Mouse (Mus musculus) megakaryocyte, adult 5-6 weeks (primary cell): Measurements from ENCODE around the gene Rnaseh2a. TPM values are rescaled to one million over a fixed set of nuclear protein-coding genes. Genes with fewer than 3 reads are reported as not detected.

ENCODE experiments used
- ATAC-seq: 2 replicates; pipeline ENCODE4 v1.8.0; 2016; ENCODE audit warnings: mild to moderate bottlenecking, inconsistent platforms; ENCODE audit not compliant: poor library complexity, severe bottlenecking
- total RNA-seq, 2 experiments: library from RNA; stranded (forward) in 1 of 2; stranded (reverse) in 1 of 2; fragments of 153-499, 151-499 nt in 1 of 2; fragments of 221-1000, 200-1000 nt in 1 of 2; gene quantifications; 2 replicates each; pipeline versions ENCODE4 v1.2.3 to v1.2.4; 2015 to 2017

Gene Rnaseh2a
- total RNA-seq, 2 experiments from 2014 or later, result 49.0 to 75.8 TPM

DNA sequence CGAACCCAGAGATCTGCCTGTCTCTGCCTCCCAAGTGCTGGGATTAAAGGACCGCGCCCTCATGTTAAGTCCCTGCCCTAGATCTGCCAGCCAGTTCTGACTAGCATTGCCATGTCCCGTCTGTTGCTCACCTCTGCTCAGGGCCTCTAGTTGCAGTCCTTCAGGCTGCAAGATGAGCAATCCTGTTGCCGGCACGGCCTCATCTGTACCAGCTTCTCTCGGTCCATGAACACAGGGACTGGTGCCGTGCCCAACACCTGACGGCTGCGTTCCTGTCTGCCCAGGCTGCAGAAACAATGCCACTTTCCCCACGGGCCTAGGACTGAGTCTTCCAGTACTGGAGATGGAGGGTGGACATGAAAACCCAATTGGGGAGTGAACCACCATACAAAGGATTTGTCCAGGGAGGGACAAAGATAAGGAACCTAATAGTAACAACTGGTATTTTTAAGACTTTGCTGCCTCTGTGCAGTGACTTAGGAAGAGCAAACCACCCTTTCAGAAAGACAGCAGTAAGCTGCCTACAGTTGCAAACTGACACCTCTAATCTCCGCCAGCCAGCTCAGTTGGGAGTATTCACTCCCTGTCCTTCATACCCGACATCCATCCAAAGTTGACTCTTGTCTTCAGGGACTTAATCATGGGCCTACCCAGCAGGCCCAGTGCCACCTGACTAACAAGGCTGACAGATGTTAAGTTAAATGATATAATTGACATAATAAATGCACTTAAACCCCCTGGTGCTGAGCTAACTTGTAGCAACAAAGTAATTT lies 1.8 kb downstream of the Rnaseh2a start:
- ATAC-seq, result no peak

DNA sequence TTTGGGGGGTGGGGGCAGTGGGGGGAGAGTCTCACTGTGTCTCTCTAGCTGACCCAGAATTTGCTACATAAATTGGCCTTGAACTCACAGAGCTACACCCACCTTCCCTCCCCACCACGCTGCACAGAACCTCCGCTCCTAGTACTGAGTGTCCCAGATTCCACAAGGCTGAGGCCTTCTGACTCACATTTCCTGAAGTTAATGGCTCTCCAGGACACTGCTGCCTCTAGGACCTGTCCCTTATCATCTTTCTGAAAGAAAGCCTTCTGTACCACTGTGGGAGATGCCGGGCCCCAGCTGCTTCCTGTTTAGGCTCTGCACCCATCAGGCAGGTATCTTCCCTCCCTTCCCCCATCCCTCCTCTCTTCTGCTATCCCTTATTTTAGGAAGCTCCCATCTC lies 3.0 kb downstream of the Rnaseh2a start:
- no peak for ATAC-seq

DNA sequence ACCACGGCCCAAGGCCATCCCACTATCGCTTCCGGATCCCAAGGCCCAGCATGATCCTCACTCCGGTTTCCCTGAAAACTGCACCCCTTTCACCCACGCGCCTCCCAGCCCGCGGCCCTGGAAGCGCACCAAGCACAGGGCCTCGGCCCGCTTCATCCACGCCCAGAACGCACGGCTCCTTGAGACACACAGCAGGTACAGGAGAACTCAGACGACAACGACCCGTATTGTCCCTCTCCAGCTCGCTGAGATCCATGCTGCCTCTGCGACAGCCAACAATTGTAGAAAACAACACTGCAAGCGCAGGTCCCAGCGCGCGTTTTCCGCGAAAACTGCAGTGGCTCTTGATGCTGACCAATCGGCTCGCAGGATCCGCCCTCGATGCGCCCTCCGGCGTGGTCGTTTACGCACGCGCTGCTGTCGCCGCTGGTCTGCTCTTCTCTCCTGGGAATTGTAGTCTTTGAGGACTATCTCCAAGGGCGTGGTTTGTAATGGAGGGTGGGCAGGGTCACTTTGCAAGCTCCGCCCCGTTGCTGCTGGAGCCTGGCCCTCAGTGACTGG lies 3.8 kb downstream of the Rnaseh2a start:
- ATAC-seq, result peak; percentile 87

DNA sequence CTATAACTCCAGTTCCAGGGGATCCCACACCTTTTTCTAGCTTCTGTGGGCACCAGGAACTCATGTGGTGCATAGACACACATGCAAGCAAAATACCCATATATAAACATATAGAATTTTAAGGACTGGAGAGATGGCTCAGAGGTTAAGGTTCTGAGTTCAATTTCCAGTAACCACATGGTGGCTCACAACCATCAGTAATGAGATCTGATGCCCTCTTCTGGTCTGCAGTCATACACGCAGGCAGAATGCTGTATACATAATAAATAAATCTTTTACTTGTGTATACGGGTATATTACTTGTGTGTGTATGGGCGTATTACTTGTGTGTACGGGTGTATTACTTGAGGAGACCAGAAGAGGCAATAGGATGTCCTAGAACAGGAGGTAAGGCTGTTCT lies 5.6 kb downstream of the Rnaseh2a start:
- no peak for ATAC-seq

DNA sequence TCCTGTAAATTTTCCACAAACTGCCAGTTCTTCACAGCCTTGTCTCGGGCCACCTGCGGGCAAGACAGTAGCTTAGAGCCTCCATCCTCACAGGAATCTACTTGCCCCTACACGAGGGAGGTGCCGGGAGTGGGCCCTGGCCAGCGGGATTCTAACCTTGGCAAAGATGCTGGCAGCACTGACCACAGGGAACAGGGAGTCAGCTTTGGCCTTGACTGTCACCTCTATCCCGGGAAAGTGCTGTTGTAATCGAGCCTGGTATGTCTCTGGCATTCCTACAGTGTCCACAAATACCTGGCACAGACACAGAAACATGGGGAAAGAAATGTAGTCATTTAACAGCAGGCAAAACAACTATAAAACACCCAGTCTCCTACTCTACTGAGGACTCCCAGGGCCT lies 9.8 kb downstream of the Rnaseh2a start:
- no peak for ATAC-seq

DNA sequence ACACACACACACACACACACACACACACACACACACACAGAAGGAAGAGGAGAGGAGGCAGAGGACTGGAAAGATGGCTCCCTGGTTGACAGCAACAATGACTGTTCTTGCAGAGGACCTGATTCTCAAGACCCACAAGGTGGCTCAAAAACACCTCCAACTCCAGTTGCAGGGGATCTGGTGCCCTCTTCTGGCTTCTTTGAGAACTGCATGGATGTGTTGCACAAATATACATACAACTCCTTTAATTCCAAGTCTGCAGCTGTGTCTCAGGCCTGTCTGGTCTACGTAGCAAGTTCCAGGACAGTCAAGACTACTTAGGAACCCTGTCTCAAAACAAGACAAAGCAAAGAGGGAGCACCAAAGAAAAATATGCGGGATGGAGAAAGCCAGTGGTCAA lies 12.8 kb downstream of the Rnaseh2a start:
- ATAC-seq, result peak; percentile 68

DNA sequence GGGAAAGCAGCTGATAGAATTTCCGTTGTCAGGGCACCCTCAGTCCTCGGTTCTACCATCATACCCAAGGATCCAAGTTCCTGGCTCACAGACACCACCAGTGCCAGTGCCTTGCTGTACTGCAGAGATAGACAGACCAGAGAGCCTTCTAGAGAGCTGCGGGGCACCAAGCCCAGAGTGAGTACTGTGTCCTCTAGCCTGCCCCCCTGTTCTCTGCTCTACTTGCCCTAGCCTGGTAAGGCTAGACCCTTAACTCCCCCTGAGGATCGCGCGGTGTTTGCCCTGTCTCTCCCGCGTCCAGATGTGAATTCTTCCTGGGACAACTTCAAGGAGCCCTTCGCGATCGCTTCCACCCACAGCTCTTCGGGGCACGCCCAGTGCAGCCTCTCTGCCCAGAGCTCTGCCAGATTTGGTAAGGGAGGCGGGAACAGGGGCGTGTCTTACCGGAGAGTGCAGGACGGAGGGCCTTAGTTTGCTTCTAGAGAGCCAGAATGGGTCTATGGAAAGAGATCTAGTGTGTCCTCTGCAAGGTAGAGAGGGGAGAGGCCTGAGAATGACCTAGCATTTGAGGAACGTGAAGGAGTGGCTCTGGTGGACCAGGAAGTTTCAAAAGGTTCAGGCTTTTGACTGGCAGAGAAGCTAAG lies 16.8 kb downstream of the Rnaseh2a start:
- peak; percentile 93 for ATAC-seq

DNA sequence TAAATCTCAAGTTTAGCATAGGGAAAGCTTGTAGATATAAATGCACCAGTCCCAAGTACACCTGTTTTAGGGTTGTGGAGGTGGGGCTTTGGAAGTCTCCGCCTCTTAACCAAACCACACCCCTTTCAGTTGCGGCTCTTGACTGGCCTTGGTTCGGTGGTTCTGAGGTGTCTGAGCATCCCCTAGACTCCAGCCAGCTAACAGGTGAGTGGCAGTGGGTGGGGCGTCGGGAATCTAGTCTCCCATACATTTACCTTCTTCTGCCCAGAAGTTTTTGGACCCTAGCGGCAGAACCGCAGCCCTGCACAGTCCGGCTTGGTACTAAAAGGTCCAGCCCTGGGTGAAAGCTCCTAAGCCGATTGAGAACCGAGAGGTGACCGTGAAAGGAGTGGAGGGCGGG lies 19.8 kb downstream of the Rnaseh2a start:
- no peak for ATAC-seq

DNA sequence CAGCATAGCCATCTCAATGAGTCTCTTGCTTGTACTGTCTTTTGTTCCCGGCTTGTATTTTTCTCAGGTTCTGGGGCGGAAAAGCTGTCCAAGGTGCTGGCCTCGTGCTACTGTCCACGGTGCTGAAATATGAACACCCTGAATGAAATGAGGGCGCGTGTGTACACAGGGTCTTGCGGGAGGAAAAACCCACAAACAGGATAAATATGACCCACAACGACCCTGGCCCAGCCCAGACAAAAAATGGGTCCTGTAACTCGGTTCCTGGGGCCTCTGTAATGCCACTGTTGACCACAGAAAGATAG lies 22.4 kb downstream of the Rnaseh2a start:
- ATAC-seq, result 0 out of 2 replicates have a peak, but pooled peaks have one; percentile 47

DNA sequence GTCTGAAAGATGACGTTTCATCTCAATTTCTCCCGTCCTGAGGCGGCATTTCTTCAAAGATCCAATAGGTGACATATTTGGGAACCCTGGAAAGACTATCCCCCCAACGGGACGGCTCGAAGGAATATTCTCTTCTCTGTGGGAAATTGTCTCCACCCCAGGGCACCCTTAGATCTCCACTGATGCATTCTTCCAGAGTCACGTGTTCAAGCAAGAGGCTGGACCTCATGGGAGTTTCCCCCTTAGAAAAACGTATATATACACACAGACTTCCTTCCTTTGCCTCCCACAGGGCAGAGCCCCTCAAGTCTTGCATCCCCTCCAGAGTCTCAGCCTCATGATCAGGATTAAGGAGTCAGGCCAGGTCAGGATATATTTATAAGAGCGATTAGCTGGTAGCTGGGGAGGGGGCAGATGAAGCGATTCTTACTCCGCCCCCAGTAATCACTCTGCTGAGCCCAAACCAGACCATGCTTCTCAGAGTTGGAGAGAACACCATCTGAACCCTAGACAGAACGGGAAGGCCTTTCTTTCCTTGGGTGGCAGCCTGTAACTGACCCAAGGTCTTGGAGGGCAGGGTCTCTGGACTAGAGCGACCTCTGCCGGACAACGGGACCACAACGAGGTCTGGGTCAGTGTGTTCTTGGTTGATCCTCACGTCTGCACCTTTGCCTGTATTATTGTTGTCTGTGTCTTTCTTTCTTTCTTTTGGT lies 22.9 kb downstream of the Rnaseh2a start, which contains the start of gene Rtbdn:
Rtbdn (plus strand) TSS at position 464 of the 713 bp plus-strand sequence.
- ATAC-seq, result peak; percentile 35; the same call in 1 of the 2 replicates

DNA sequence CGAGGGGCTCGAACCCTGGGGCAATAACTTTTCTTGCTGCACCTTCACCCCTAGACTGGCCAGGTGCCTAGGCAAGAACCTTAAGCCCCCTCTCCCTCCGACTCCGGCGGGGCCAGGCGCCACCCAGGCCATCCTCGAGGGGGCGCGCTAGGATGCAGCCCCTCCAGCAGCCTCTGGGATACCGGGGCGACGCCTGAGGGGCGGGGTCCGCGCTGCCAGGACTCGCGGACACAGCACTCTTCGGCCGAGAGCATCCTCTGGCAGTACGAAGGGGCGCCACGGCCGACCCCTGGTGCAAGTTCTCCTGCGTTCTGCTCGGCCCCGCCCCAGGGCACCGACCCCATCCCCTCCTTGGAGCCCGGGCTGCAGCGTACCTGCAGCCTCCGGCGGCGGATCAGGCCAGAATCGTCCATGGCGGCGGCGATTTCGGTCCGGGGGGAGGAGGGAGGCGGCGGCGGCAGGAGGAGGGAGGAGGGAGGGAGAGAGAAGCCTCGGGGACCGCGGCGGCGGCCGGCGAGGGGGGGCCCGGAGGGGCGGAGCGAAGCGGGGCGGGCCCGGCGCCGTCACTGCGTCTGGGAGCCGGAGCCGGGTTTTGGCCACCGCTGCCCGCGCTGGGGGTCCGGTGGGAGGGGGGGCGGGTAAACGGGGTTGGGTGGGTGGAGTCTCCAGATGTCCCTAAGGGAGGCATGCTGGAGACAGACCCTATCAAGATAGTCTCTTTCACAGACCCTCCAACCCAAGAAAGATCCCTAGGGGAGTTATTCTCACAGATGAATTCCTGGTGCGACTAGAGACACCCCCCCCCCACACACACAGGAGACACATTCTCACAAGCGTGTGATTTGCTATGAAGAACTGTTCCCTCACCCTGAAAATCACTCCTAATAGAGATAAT lies 23.7 kb downstream of the Rnaseh2a start:
- no peak for ATAC-seq

DNA sequence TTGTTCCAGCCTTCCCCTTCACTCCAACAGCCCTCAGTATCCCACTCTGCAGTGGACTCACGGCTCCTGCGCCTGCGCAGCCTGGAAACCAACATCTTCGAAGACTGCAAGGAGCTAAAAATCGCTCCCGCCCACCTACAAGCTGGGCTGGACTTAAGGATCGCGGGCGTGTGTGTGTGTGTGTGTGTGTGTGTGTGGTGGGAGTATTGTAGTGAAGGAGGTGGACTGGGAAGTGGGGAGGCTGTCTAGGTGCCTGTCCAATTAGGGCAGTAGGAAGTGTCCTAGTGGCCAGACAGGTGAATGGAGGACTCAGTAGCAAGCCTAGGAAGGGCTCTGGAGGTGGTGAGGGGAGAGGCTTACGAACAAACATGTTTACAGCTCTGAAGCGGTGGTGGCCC lies 24.3 kb downstream of the Rnaseh2a start:
- no peak for ATAC-seq

DNA sequence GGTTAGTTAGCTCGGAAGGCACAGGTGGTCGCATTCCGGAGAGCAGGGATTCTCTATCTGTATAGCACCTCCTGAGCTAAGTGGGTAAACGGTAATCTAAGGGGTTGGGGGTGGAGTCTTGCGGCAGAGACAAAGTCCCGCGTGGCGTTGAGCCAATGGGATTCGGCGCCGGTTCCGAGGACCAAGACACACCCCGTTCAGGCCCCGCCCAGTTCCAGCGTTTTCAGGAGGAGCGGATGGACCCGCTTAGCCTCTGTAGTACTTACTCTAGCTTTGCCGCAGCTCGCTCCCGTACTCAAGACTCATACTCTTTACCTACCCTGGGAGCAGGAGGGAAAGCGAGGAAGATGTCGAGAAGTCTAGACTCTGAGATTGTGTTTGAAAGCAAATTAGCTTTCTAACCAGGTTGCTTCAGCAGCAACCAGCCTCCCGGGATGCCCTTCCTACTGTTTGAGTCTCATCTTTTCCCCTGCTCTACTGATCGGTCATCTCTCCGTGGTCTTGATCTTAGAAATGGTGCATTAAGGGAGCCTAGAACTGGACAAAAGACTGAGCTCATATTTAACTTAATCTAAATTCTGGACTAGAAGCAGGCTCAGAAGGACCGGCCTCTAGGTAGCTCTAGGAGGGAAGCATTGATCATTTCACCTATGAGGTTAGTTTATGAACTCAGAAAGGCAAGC lies 24.9 kb downstream of the Rnaseh2a start:
- ATAC-seq, result peak; percentile 47

DNA sequence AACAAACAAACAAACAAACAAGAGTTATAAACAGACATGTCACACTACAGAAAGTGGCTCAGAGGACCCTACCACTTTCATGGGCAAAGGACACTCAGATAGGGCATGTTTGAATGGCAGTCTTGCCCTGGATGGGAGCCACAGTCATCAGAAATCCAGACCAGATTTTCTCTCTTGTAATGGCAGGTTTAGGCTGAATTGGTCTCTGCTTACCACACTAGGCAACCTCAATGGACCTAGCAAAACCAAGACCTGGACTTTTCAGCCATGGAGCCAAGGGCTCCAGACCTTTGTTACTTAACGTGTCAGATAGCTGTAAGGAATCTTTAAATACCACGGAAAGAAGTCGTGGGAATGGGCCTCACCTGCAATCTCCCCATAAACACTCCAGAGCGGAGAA lies 25.9 kb downstream of the Rnaseh2a start:
- no peak for ATAC-seq

DNA sequence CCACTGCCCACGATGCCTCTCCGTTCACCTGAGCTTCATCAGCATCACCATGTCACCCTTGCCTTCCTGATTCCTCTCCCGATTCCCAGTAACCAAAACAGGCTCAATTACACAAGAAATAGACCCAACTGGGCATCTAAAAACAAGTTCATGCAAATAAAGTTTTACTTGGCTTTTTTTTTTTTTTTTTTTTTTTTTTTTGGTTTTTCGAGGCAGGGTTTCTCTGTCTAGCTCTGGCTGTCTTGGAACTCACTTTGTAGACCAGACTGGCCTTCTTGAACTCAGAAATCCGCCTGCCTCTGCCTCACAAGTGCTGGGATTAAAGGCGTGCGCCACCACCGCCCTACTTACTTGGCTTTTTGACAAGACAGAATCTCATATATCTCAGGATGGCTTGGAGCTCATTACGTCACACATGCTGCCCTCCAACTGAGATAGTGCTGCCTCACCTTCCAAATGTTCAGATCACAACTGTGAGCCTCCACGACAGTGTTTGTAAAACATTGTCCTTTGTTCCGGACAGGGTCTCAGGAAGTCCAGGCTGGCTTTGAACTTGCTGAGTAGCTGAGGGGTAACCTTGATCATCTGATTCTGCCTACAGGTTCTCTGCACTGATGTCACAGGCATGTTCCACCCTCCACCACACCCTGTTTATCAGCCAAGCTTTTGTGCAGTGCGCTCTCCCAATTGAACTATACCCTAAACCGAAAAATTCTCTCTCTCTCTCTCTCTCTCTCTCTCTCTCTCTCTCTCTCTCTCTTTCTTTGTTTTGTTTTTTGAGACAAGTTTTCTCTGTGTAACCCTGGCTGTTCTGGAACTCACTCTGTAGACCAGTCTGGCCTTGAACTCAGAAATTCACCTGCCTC lies 31.7 kb downstream of the Rnaseh2a start:
- no peak for ATAC-seq

DNA sequence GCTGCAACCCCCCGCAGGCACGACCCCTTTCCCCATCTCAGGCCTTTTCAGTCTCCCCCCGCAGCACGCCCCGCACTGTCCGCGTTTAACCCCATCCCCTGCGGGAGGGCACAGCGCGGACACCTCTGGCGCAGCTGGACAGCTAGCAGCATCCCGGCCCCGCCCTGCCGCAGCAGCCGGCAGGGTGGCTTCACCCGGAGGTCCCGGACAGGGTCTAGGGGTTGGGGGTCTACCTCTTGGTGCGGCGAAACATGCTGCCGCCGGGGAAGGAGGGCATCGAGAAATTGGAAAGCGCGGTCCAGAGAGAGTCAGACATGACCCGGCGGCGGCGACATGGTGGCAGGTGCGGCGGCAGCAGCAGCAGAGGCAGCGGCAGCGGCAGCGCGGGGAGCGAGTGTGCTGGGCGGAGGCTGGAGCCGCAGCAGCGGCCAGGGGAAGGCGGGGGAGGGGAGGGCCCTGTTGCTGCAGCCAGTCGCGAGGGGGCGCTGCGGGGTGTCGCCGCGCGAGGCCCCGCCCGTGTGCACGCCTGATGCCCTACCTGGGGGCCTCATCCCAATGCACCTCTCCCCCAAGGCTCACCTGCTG lies 32.5 kb downstream of the Rnaseh2a start, which contains the start of gene Mast1:
Mast1 (minus strand) TSS at position 398 of the 585 bp plus-strand sequence.
- ATAC-seq, result peak; percentile 89

DNA sequence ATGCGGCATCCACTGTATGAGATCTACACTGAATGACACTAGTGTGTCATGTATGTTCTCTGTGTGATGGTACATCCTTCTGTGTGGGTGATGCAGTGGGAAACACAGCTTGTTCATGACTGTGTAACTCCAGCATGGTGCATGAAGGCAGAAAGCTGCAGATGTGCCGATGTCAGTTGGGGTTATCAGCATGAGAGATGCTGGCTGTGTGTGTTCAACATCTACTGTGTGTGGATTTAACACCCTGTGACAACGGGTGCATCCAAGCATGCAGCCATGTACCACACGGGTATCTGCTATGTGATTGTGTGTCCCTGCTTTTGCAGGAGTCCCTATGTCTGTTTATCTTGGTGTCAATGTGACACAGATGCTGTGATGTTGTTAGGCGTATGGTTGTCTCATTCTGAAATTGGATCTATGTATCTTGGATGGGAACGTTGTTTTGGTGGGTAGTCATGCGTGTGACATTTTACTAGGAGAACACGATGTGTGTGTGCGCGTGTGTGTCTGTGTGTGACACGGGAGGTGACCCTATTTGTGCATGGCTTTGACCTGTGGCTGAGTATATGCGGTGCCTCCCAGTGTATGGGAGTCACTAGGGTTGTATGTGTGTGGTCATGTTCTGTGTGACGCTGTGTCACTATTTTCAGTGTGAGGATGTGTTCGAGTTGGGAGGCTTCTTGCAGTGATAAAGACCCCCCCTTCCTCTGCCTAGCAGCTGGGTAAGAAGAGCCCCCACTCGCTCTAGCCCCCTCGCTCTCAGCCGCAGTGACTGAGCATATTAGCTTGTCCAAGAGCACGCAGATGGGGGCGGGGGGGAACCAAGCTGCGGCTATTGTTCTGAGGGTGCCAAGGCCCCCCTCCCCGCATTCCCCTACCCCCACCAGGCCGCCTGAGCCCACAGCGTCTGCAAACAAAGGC lies 33.3 kb downstream of the Rnaseh2a start:
- ATAC-seq, result no peak
